Mouse (Mus musculus) liver, embryonic 14.5 days (tissue): ENCODE measurements around the gene Prep. TPM values are rescaled to one million over a fixed set of nuclear protein-coding genes. Genes with fewer than 3 reads are reported as not detected.

Source experiments
- ATAC-seq: fragments of 200-750 bp; cut with Nextera tagmentation; 2 replicates; pipeline ENCODE4 v1.8.0; 2017; ENCODE audit warnings: moderate number of reproducible peaks, mild to moderate bottlenecking, moderate library complexity; ENCODE audit not compliant: insufficient read depth
- DNase-seq, 3 experiments: peaks; one replicate each; pipeline ENCODE4 v3.0.0-alpha.2; 2012 to 2013; ENCODE audit warnings: low read depth in 3 of 3, low spot score in 3 of 3
- H3K27ac ChIP-seq: fragments of 300-500 bp; sonication (generic); 2 replicates; pipeline ENCODE4 v1.5.1; 2014; ENCODE audit warnings: moderate library complexity, mild to moderate bottlenecking, control low read depth, inconsistent platforms
- H3K27me3 ChIP-seq: fragments of 300-500 bp; sonication (generic); 2 replicates; pipeline ENCODE4 v1.6.1; 2014; ENCODE audit warnings: mild to moderate bottlenecking, low read length, moderate library complexity; ENCODE audit not compliant: control insufficient read depth, insufficient read depth
- H3K36me3 ChIP-seq: fragments of 300-500 bp; sonication (generic); replicated peaks from 2 replicates; pipeline ENCODE4 v1.6.1; 2014; ENCODE audit warnings: low read depth; ENCODE audit not compliant: control insufficient read depth, insufficient read depth
- H3K4me1 ChIP-seq, 2 experiments: fragments of 200-500 bp in 1 of 2; fragments of 300-500 bp in 1 of 2; sonication (generic) in 1 of 2; replicated peaks; 2 replicates each; pipeline ENCODE4 v1.6.1; 2012 to 2014; ENCODE audit warnings: antibody characterized with exemption in 1 of 2, inconsistent platforms in 1 of 2, low read length in 1 of 2; ENCODE audit not compliant: control insufficient read depth in 2 of 2, insufficient read depth in 2 of 2
- H3K4me2 ChIP-seq: fragments of 300-500 bp; sonication (generic); 2 replicates; pipeline ENCODE4 v1.6.1; 2014; ENCODE audit warnings: low read depth, mild to moderate bottlenecking, control low read depth, moderate library complexity
- H3K4me3 ChIP-seq, 2 experiments: fragments of 200-500 bp in 1 of 2; fragments of 300-500 bp in 1 of 2; sonication (generic) in 1 of 2; 2 replicates each; pipeline ENCODE4 v1.5.1; 2012 to 2014; ENCODE audit warnings: low read depth in 2 of 2, low read length in 2 of 2, mild to moderate bottlenecking in 2 of 2, control low read depth in 1 of 2, inconsistent platforms in 1 of 2, moderate library complexity in 1 of 2; ENCODE audit not compliant: insufficient read depth in 1 of 2
- H3K9ac ChIP-seq: fragments of 300-500 bp; sonication (generic); replicated peaks from 2 replicates; pipeline ENCODE4 v1.6.1; 2014; ENCODE audit warnings: mild to moderate bottlenecking, control low read depth, moderate library complexity
- H3K9me3 ChIP-seq: fragments of 300-500 bp; sonication (generic); 2 replicates; pipeline ENCODE4 v1.6.1; 2016; ENCODE audit warnings: low read length, mixed read lengths; ENCODE audit not compliant: control insufficient read depth
- CTCF ChIP-seq: IDR thresholded peaks from 2 replicates; pipeline ENCODE4 v1.5.1; 2016; ENCODE audit warnings: antibody characterized with exemption, low read depth, control low read depth
- EP300 ChIP-seq: IDR thresholded peaks from 2 replicates; pipeline ENCODE4 v1.6.1; 2016; ENCODE audit warnings: antibody characterized with exemption, low read depth
- WGBS: fragments of 180-500 bp; shearing (Covaris S2); extraction: QIAGEN DNeasy Blood & Tissue Kit; methylation state at CpG from one replicate; pipeline ENCODE4 v1.1.7; 2014; ENCODE audit not compliant: insufficient replicate concordance; 5-methylcytosine and 5-hydroxymethylcytosine counted together
- polyA plus RNA-seq, 2 experiments: library from polyadenylated mRNA; depleted of rRNA in 1 of 2; stranded (reverse) in 1 of 2; unstranded in 1 of 2; fragments of >200 nt; fragmentation: Nextera tagmentation in 1 of 2; extraction: Ambion mirVana in 1 of 2; gene quantifications; 2 replicates each; pipeline versions ENCODE4 v1.2.1 to v1.2.3; 2012 to 2014

Gene Prep
- polyA plus RNA-seq, 2 experiments, result 4.6 to 6.7 TPM

GRCm38 (mm10) chr10:45142359-45142758 is 75.4 kb downstream of the Prep start:
- Histone ChIP-seq H3K4me1 (no peaks in the 10 kb centered on the region; a peak in 1 of 4 replicates), H3K4me3 (no peak overlapping the region), H3K9me3 (no peaks in the 10 kb centered on the region), H3K27me3 (no peaks in the 10 kb centered on the region), H3K9ac (no peak overlapping the region), H3K27ac (no peak overlapping the region), H3K36me3 (no peaks in the 10 kb centered on the region), H3K4me2 (no peak overlapping the region)
- DNase-seq (no peak), ATAC-seq (no peak)
- TF ChIP-seq CTCF, result no peak
- TF ChIP-seq EP300, result no peak
- WGBS, result 72% methylated on average over 5 of the region's 5 CpGs

- Histone ChIP-seq H3K4me2 (no peak overlapping the region), H3K9me3 (no peaks in the 10 kb centered on the region), H3K4me1 (no peaks in the 10 kb centered on the region; a peak in 1 of 4 replicates), H3K9ac (no peak overlapping the region), H3K36me3 (no peaks in the 10 kb centered on the region), H3K27ac (no peak overlapping the region), H3K4me3 (no peak overlapping the region), H3K27me3 (no peaks in the 10 kb centered on the region)
- whole genome bisulfite sequencing, result 69% methylated on average over 6 of the region's 6 CpGs
- ATAC-seq (no peak), DNase-seq (no peak)
- TF ChIP-seq CTCF (no peak), EP300 (no peak)
Observed at GRCm38 (mm10) chr10:45144038-45144817, 77.2 kb downstream of the Prep start.

- H3K4me1 ChIP-seq, result no peaks in the 10 kb centered on the region; a peak in 1 of 4 replicates
- no peaks in the 10 kb centered on the region for H3K27me3 ChIP-seq
- DNase-seq, result no peak
- 37% methylated on average over 6 of the region's 6 CpGs for WGBS
- no peak for ATAC-seq
- TF ChIP-seq EP300 (no peak), CTCF (no peak)
- no peaks in the 10 kb centered on the region for H3K36me3 ChIP-seq
- H3K27ac ChIP-seq, result no peak overlapping the region
- no peak overlapping the region for H3K9ac ChIP-seq
- H3K4me2 ChIP-seq, result no peak overlapping the region
- H3K4me3 ChIP-seq, result no peak overlapping the region
- no peaks in the 10 kb centered on the region for H3K9me3 ChIP-seq
Observed at GRCm38 (mm10) chr10:45146821-45147220, 79.8 kb downstream of the Prep start.

GRCm38 (mm10) chr10:45151137-45151536 is 84.1 kb downstream of the Prep start:
- Histone ChIP-seq H3K36me3 (no peaks in the 10 kb centered on the region; the same call in 1 of the 2 replicates), H3K4me3 (no peak overlapping the region), H3K27ac (no peak overlapping the region), H3K9me3 (no peaks in the 10 kb centered on the region), H3K4me1 (no peaks in the 10 kb centered on the region; a peak in 1 of 4 replicates), H3K9ac (no peak overlapping the region), H3K27me3 (no peaks in the 10 kb centered on the region), H3K4me2 (no peak overlapping the region)
- ATAC-seq (no peak), DNase-seq (no peak)
- 62% methylated on average over 5 of the region's 5 CpGs for WGBS
- TF ChIP-seq CTCF, result no peak
- TF ChIP-seq EP300, result no peak

GRCm38 (mm10) chr10:45151771-45152692 is 85.0 kb downstream of the Prep start:
- DNase-seq (no peak), ATAC-seq (no peak)
- Histone ChIP-seq H3K4me1 (no peaks in the 10 kb centered on the region), H3K36me3 (no peaks in the 10 kb centered on the region; the same call in 1 of the 2 replicates), H3K27ac (no peak overlapping the region), H3K9me3 (no peaks in the 10 kb centered on the region), H3K4me3 (no peak overlapping the region), H3K9ac (no peak overlapping the region), H3K4me2 (no peak overlapping the region), H3K27me3 (no peaks in the 10 kb centered on the region)
- WGBS, result 79% methylated on average over 12 of the region's 12 CpGs
- no peak for TF ChIP-seq CTCF
- no peak for TF ChIP-seq EP300
